Mouse (Mus musculus) forebrain, embryonic 11.5 days (tissue): Measurements from ENCODE around the gene Tnnt2. TPM values are rescaled to one million over a fixed set of nuclear protein-coding genes. Genes with fewer than 3 reads are reported as not detected.

Experiments used
- ATAC-seq: fragments of 200-750 bp; cut with Nextera tagmentation; replicated peaks from 2 replicates; pipeline ENCODE4 v1.8.0; 2017; ENCODE audit warnings: moderate TSS enrichment; ENCODE audit not compliant: low FRiP score
- DNase-seq: peaks from one replicate; pipeline ENCODE4 v3.0.0-alpha.2; 2017; ENCODE audit warnings: low spot score
- H3K27ac ChIP-seq: fragments of 300-500 bp; sonication (generic); 2 replicates; pipeline ENCODE4 v1.5.1; 2014; ENCODE audit warnings: low read depth, low read length
- H3K27me3 ChIP-seq: fragments of 300-500 bp; sonication (generic); 2 replicates; pipeline ENCODE4 v1.6.1; 2014; ENCODE audit warnings: mild to moderate bottlenecking, low read length, mixed read lengths; ENCODE audit not compliant: control insufficient read depth, insufficient read depth
- H3K36me3 ChIP-seq: fragments of 300-500 bp; sonication (generic); 2 replicates; pipeline ENCODE4 v1.6.1; 2014; ENCODE audit warnings: mild to moderate bottlenecking, low read length, moderate library complexity, mixed read lengths; ENCODE audit not compliant: control insufficient read depth, insufficient read depth
- H3K4me1 ChIP-seq: fragments of 300-500 bp; sonication (generic); replicated peaks from 2 replicates; pipeline ENCODE4 v1.6.1; 2014; ENCODE audit warnings: low read length, mixed read lengths; ENCODE audit not compliant: control insufficient read depth, insufficient read depth
- H3K4me2 ChIP-seq: fragments of 300-500 bp; sonication (generic); 2 replicates; pipeline ENCODE4 v1.6.1; 2014; ENCODE audit warnings: low read depth, mild to moderate bottlenecking, low read length, moderate library complexity, mixed read lengths; ENCODE audit not compliant: severe bottlenecking
- H3K4me3 ChIP-seq: fragments of 300-500 bp; sonication (generic); 2 replicates; pipeline ENCODE4 v1.5.1; 2014; ENCODE audit warnings: low read depth, low read length
- H3K9ac ChIP-seq: fragments of 300-500 bp; sonication (generic); 2 replicates; pipeline ENCODE4 v1.6.1; 2014; ENCODE audit warnings: low read length
- H3K9me3 ChIP-seq: fragments of 300-500 bp; sonication (generic); 2 replicates; pipeline ENCODE4 v1.6.1; 2016; ENCODE audit warnings: low read length, mixed read lengths; ENCODE audit not compliant: control insufficient read depth
- WGBS: fragments of 180-500 bp; shearing (Covaris S2); extraction: QIAGEN DNeasy Blood & Tissue Kit; methylation state at CpG from one replicate; pipeline ENCODE4 v1.1.7; 2014; 5-methylcytosine and 5-hydroxymethylcytosine counted together
- polyA plus RNA-seq: library from polyadenylated mRNA; unstranded; fragments of >200 nt; fragmentation: Nextera tagmentation; extraction: Ambion mirVana; gene quantifications from 2 replicates; pipeline ENCODE4 v1.2.1, GENCODE M21; 2014

Tnnt2 gene
- polyA plus RNA-seq, 1 experiment from 2014 or later = not detected

GRCm38 (mm10) chr1:135856070-135856469 is 19.9 kb downstream of the Tnnt2 start:
- H3K27ac ChIP-seq = no peak overlapping the region
- H3K4me3 ChIP-seq = no peak overlapping the region
- no peaks in the 10 kb centered on the region for H3K9me3 ChIP-seq
- no peaks in the 10 kb centered on the region for H3K36me3 ChIP-seq
- H3K4me2 ChIP-seq = no peak overlapping the region
- no peaks in the 10 kb centered on the region; the same call in 1 of the 2 replicates for H3K4me1 ChIP-seq
- ATAC-seq = no peak
- H3K27me3 ChIP-seq = no peaks in the 10 kb centered on the region
- no peak overlapping the region for H3K9ac ChIP-seq
- no peak for DNase-seq
- 69% methylated on average over 4 of the region's 4 CpGs for WGBS

GRCm38 (mm10) chr1:135857137-135857775 is 21.1 kb downstream of the Tnnt2 start:
- no peak overlapping the region for H3K4me2 ChIP-seq
- no peak overlapping the region for H3K27ac ChIP-seq
- no peak overlapping the region for H3K9ac ChIP-seq
- H3K4me3 ChIP-seq = no peak overlapping the region
- no peaks in the 10 kb centered on the region for H3K27me3 ChIP-seq
- 65% methylated on average over 11 of the region's 11 CpGs for WGBS
- H3K4me1 ChIP-seq = no peaks in the 10 kb centered on the region; the same call in 1 of the 2 replicates
- ATAC-seq (no peak), DNase-seq (no peak)
- H3K9me3 ChIP-seq = no peaks in the 10 kb centered on the region
- no peaks in the 10 kb centered on the region for H3K36me3 ChIP-seq

- no peak overlapping the region for H3K4me2 ChIP-seq
- DNase-seq (no peak), ATAC-seq (no peak)
- H3K27me3 ChIP-seq = no peaks in the 10 kb centered on the region
- 92% methylated on average over 7 of the region's 7 CpGs for WGBS
- H3K4me3 ChIP-seq = no peak overlapping the region
- H3K4me1 ChIP-seq = no peaks in the 10 kb centered on the region
- no peak overlapping the region for H3K27ac ChIP-seq
- H3K9ac ChIP-seq = no peak overlapping the region
- no peaks in the 10 kb centered on the region for H3K9me3 ChIP-seq
- H3K36me3 ChIP-seq = no peaks in the 10 kb centered on the region
Measured at GRCm38 (mm10) chr1:135858533-135858932, 22.4 kb downstream of the Tnnt2 start.

- Histone ChIP-seq H3K27me3 (no peaks in the 10 kb centered on the region), H3K4me3 (no peak overlapping the region)
Measured at GRCm38 (mm10) chr1:135861091-135861490, 24.9 kb downstream of the Tnnt2 start.

GRCm38 (mm10) chr1:135861980-135862552 is 25.9 kb downstream of the Tnnt2 start:
- H3K27me3 ChIP-seq = no peaks in the 10 kb centered on the region
- H3K4me2 ChIP-seq = no peak overlapping the region
- H3K4me1 ChIP-seq = no peaks in the 10 kb centered on the region
- H3K9ac ChIP-seq = no peak overlapping the region
- no peaks in the 10 kb centered on the region for H3K9me3 ChIP-seq
- H3K4me3 ChIP-seq = no peak overlapping the region
- WGBS = 80% methylated on average over 9 of the region's 9 CpGs
- no peak overlapping the region for H3K27ac ChIP-seq
- DNase-seq = no peak
- no peaks in the 10 kb centered on the region for H3K36me3 ChIP-seq
- ATAC-seq = no peak

More at GRCm38 (mm10) chr1:135861091-135861490, 24.9 kb downstream of the Tnnt2 start:
- Histone ChIP-seq H3K4me1 (no peaks in the 10 kb centered on the region), H3K9ac (no peak overlapping the region), H3K36me3 (no peaks in the 10 kb centered on the region), H3K9me3 (no peaks in the 10 kb centered on the region), H3K27ac (no peak overlapping the region), H3K4me2 (no peak overlapping the region)
- WGBS = 78% methylated on average over 5 of the region's 5 CpGs
- ATAC-seq (no peak), DNase-seq (no peak)

GRCm38 (mm10) chr1:135862561-135862960 is 26.4 kb downstream of the Tnnt2 start:
- H3K27me3 ChIP-seq = no peaks in the 10 kb centered on the region
- no peaks in the 10 kb centered on the region for H3K36me3 ChIP-seq
- H3K9me3 ChIP-seq = no peaks in the 10 kb centered on the region
- no peak overlapping the region for H3K4me2 ChIP-seq
- no peak for ATAC-seq
- H3K4me3 ChIP-seq = no peak overlapping the region
- 84% methylated on average over 5 of the region's 5 CpGs for WGBS
- no peaks in the 10 kb centered on the region for H3K4me1 ChIP-seq
- H3K9ac ChIP-seq = no peak overlapping the region
- DNase-seq = no peak
- H3K27ac ChIP-seq = no peak overlapping the region

GRCm38 (mm10) chr1:135863786-135864335 is 27.7 kb downstream of the Tnnt2 start:
- Histone ChIP-seq H3K27ac (no peak overlapping the region), H3K9ac (no peak overlapping the region), H3K4me1 (no peaks in the 10 kb centered on the region), H3K36me3 (no peaks in the 10 kb centered on the region), H3K4me3 (no peak overlapping the region), H3K27me3 (no peaks in the 10 kb centered on the region), H3K4me2 (no peak overlapping the region), H3K9me3 (no peaks in the 10 kb centered on the region)
- ATAC-seq = no peak
- WGBS = 88% methylated on average over 9 of the region's 9 CpGs
- DNase-seq = no peak

- H3K4me3 ChIP-seq = no peak overlapping the region
- 88% methylated on average over 6 of the region's 6 CpGs for WGBS
- H3K4me1 ChIP-seq = no peaks in the 10 kb centered on the region
- DNase-seq = no peak
- no peaks in the 10 kb centered on the region for H3K36me3 ChIP-seq
- no peaks in the 10 kb centered on the region for H3K9me3 ChIP-seq
- no peak for ATAC-seq
- H3K27me3 ChIP-seq = no peaks in the 10 kb centered on the region
- no peak overlapping the region for H3K9ac ChIP-seq
- H3K4me2 ChIP-seq = no peak overlapping the region
- H3K27ac ChIP-seq = no peak overlapping the region
Measured at GRCm38 (mm10) chr1:135864830-135865229, 28.7 kb downstream of the Tnnt2 start.
